Mouse (Mus musculus): ENCODE measurements at regions not wholly inside any gene's neighbourhood (a gene's known extent, or its start where the extent isn't known, plus 50 kb on each side); places are given as distances from the start of the nearest gene placed in this dataset.

DNA sequence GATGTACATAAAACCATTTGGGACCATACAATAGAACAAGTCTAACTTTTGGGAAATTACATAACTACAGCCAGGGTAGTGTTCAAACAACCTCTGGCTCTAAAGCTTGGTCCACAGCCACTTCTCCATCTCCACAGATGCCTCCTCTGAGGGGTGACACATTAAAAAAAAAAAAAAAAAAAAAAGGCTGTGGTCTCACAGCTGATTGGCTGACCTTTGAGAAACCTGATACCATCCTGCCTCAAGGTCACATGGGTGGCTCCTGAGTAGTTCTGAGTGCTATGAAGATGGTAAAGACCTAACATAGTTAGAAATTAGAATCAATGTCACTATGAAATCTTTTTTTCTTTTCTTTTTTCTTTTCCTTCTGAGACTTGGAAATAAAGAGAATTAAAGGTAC lies 102.4 kb downstream of the Tmem182 start:
- H3K9me3 ChIP-seq (ENCODE audit: low read length): no peaks in the 10 kb centered on the region
- no peaks in the 10 kb centered on the region for H3K4me1 ChIP-seq (ENCODE audit: insufficient read depth, low read length)
- no peak overlapping the region for H3K4me3 ChIP-seq (ENCODE audit: low read length)
- no peak overlapping the region for H3K9ac ChIP-seq (replicated peaks; ENCODE audit: low read length)
- H3K27ac ChIP-seq (ENCODE audit: low read length): no peak overlapping the region
- H3K36me3 ChIP-seq (ENCODE audit: insufficient read depth, low read length): no peaks in the 10 kb centered on the region
- no peaks in the 10 kb centered on the region for H3K27me3 ChIP-seq (ENCODE audit: insufficient read depth, low read length)
- no peak overlapping the region for H3K4me2 ChIP-seq (replicated peaks; ENCODE audit: low read depth, low read length)
- no peak for ATAC-seq (ENCODE audit: low FRiP score, low TSS enrichment)

DNA sequence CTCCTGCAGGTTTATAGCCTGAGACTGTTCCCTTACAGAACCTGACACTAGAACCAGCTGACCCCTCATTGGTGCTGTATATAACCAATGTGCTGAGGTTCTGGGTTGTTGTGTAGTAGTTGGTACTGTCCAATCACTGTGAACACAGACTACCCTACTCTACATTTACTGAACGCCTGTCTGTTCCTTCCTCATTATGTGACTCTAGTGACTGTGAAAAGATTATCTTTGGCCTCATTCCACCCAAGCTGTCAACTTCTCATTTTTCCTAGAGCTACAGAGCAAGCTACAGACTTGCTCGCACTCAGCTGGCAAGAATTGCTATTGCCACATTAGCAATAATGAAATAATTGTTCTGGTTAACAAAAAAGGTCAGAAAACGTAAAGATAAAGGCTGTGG lies 108.2 kb downstream of the Tmem182 start:
- Histone ChIP-seq H3K4me3 (ENCODE audit: low read length) (no peak overlapping the region), H3K36me3 (ENCODE audit: insufficient read depth, low read length) (no peaks in the 10 kb centered on the region), H3K9ac (replicated peaks; ENCODE audit: low read length) (no peak overlapping the region), H3K9me3 (ENCODE audit: low read length) (no peaks in the 10 kb centered on the region), H3K27me3 (ENCODE audit: insufficient read depth, low read length) (no peaks in the 10 kb centered on the region), H3K27ac (ENCODE audit: low read length) (no peak overlapping the region), H3K4me1 (ENCODE audit: insufficient read depth, low read length) (no peaks in the 10 kb centered on the region), H3K4me2 (replicated peaks; ENCODE audit: low read depth, low read length) (no peak overlapping the region)
- no peak for ATAC-seq (ENCODE audit: low FRiP score, low TSS enrichment)
- WGBS: 64% methylated on average over 3 of the region's 3 CpGs

DNA sequence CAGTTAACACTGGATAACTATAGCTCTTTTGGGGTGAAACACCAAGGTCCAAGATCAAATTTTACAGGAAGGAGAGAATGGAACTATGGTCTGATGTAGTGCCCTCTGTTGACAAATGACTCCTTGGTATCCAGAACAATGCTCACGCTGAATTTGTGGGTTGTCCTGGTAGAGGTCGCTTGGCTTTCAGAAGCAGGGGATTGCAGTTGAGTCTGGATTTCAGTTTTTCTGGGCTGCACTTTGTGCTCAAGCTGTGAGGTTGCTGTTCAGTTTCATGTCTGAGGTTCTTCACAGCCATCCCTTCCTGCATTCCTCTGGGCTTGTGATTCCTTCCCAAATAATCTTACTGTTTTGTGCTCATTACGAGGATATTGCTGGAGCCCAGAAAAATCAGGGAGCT lies 118.9 kb downstream of the Tmem182 start:
- Histone ChIP-seq H3K27me3 (ENCODE audit: insufficient read depth, low read length) (no peaks in the 10 kb centered on the region), H3K4me2 (replicated peaks; ENCODE audit: low read depth, low read length) (peak overlapping the region; percentile 13; the same call in 1 of the 2 replicates), H3K9ac (replicated peaks; ENCODE audit: low read length) (no peak overlapping the region), H3K9me3 (ENCODE audit: low read length) (no peaks in the 10 kb centered on the region), H3K4me3 (ENCODE audit: low read length) (no peak overlapping the region), H3K27ac (ENCODE audit: low read length) (peak overlapping the region; percentile 86), H3K4me1 (ENCODE audit: insufficient read depth, low read length) (0 out of 2 replicates have a peak, but pooled peaks cover 4% of the 10 kb centered on the region), H3K36me3 (ENCODE audit: insufficient read depth, low read length) (no peaks in the 10 kb centered on the region)
- ATAC-seq (ENCODE audit: low FRiP score, low TSS enrichment): no peak
- WGBS: 62% methylated on average over 3 of the region's 3 CpGs

DNA sequence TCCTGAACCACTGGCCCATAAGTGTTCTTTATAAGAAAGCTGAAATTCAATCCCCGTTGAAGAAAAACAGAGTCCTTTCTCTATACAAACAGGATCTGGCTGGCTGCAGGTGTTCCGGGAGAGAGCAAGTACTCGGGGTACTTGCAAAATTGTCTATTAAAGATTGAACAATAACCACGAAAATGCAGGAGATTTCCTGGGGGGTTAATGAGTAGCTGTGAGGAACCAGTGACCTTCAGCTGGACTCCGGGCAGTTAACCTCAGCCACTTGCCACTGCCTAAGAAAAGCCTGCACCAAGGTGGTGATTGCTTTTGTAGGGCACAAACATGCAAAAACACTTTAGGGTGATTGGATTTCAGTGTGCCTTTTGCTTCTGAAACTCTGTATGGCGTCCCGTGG lies 119.4 kb downstream of the Tmem182 start:
- peak; percentile 86 for ATAC-seq (ENCODE audit: low FRiP score, low TSS enrichment)
- no peak overlapping the region for H3K4me3 ChIP-seq (ENCODE audit: low read length)
- no peak overlapping the region for H3K9ac ChIP-seq (replicated peaks; ENCODE audit: low read length)
- no peaks in the 10 kb centered on the region for H3K36me3 ChIP-seq (ENCODE audit: insufficient read depth, low read length)
- H3K4me1 ChIP-seq (ENCODE audit: insufficient read depth, low read length): 0 out of 2 replicates have a peak, but pooled peaks cover 4% of the 10 kb centered on the region
- no peaks in the 10 kb centered on the region for H3K9me3 ChIP-seq (ENCODE audit: low read length)
- 23% methylated on average over 7 of the region's 7 CpGs for WGBS
- peak overlapping the region; percentile 13 for H3K4me2 ChIP-seq (replicated peaks; ENCODE audit: low read depth, low read length)
- no peaks in the 10 kb centered on the region for H3K27me3 ChIP-seq (ENCODE audit: insufficient read depth, low read length)
- H3K27ac ChIP-seq (ENCODE audit: low read length): peak overlapping the region; percentile 86

DNA sequence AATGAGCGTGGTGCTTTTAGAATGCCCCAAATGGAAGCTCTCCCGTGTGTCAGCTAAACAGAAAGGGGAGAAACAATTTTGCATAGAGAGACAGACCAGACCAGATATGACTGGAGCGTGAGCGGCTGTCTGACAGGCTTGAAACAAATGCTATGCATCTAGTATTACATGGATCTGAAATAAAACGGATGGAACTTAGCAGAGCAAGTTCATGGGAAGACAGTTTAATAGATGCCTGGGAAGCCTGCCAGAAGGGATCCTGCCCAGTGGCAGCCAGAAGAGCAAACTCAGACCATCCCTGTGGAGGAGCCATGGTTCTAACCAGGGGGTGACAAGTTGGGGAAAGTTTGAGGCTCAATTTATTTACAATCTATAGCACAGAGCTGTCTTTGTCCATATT lies 126.0 kb downstream of the Tmem182 start:
- Histone ChIP-seq H3K36me3 (ENCODE audit: insufficient read depth, low read length) (no peaks in the 10 kb centered on the region), H3K27ac (ENCODE audit: low read length) (no peak overlapping the region), H3K9ac (replicated peaks; ENCODE audit: low read length) (no peak overlapping the region), H3K4me1 (ENCODE audit: insufficient read depth, low read length) (no peaks in the 10 kb centered on the region), H3K4me2 (replicated peaks; ENCODE audit: low read depth, low read length) (no peak overlapping the region), H3K4me3 (ENCODE audit: low read length) (no peak overlapping the region), H3K27me3 (ENCODE audit: insufficient read depth, low read length) (no peaks in the 10 kb centered on the region), H3K9me3 (ENCODE audit: low read length) (no peaks in the 10 kb centered on the region)
- 43% methylated on average over 5 of the region's 5 CpGs for WGBS
- peak; percentile 65 for ATAC-seq (ENCODE audit: low FRiP score, low TSS enrichment)

DNA sequence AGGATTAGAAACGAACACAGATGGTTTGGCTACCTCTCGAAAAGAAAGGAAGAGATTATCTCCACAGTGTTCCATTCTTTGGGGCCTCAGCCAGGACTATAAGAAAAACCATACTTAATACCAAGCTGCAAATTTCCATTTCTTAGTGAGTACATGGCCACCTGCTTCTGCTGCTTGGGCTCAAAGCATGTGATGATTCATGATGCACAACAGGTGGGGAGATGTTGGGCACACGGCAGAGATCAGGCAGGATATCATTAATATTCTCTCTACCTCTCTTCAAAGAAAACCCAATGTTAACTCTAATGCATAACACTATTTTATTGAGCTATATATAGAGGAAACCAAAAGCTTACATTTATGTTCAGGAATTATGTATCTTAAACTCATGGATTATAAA lies 131.3 kb downstream of the Tmem182 start:
- H3K4me1 ChIP-seq (ENCODE audit: insufficient read depth, low read length): no peaks in the 10 kb centered on the region
- H3K36me3 ChIP-seq (ENCODE audit: insufficient read depth, low read length): no peaks in the 10 kb centered on the region
- H3K4me3 ChIP-seq (ENCODE audit: low read length): no peak overlapping the region
- no peak for ATAC-seq (ENCODE audit: low FRiP score, low TSS enrichment)
- no peak overlapping the region for H3K4me2 ChIP-seq (replicated peaks; ENCODE audit: low read depth, low read length)
- no peaks in the 10 kb centered on the region for H3K9me3 ChIP-seq (ENCODE audit: low read length)
- H3K9ac ChIP-seq (replicated peaks; ENCODE audit: low read length): no peak overlapping the region
- H3K27me3 ChIP-seq (ENCODE audit: insufficient read depth, low read length): no peaks in the 10 kb centered on the region
- 89% methylated on average over 3 of the region's 3 CpGs for WGBS
- H3K27ac ChIP-seq (ENCODE audit: low read length): no peak overlapping the region

DNA sequence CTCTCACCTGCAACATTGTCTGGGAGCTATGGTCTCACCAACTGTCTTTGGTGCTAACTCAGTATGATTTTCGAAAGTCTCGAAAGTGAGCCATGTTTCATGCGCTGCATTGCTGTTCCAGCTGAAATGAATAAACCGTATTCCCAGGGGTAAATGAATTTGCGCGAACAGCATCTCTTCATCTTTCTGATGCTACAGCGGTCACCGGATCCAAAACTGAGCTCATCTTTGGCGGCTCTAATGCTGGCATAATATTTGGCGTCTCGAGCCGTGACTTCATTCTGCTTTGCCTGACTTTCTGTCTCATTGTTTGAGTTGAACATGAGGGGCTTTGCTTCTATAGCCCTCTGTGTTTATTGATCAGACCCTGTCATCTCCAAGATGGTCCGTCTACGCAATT lies 137.3 kb downstream of the Tmem182 start:
- no peak overlapping the region for H3K4me3 ChIP-seq (ENCODE audit: low read length)
- H3K4me2 ChIP-seq (replicated peaks; ENCODE audit: low read depth, low read length): no peak overlapping the region
- H3K9me3 ChIP-seq (ENCODE audit: low read length): no peaks in the 10 kb centered on the region
- WGBS: 93% methylated on average over 14 of the region's 14 CpGs
- H3K27me3 ChIP-seq (ENCODE audit: insufficient read depth, low read length): no peaks in the 10 kb centered on the region
- no peaks in the 10 kb centered on the region for H3K36me3 ChIP-seq (ENCODE audit: insufficient read depth, low read length)
- no peak overlapping the region for H3K27ac ChIP-seq (ENCODE audit: low read length)
- H3K9ac ChIP-seq (replicated peaks; ENCODE audit: low read length): no peak overlapping the region
- ATAC-seq (ENCODE audit: low FRiP score, low TSS enrichment): no peak
- H3K4me1 ChIP-seq (ENCODE audit: insufficient read depth, low read length): no peaks in the 10 kb centered on the region

DNA sequence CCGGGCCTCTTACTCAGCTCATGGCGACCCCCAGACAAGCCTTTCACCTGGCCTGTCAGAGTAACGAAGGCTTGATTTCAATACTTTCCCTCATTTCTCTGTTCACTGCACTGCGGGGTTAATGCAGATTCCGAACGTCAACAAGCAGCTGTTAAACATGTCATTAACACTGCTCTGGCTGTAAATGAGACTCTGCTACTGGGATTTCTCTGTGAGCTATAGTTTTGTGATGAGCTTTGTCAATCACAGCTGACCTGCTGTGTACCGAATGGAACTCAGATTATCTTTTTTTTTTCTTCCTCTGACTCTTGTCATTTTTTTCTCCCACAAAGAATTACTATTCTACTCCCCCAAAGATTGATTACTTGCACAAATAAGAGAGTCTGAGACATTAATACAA lies 137.8 kb downstream of the Tmem182 start:
- 43% methylated on average over 7 of the region's 7 CpGs for WGBS
- Histone ChIP-seq H3K9ac (replicated peaks; ENCODE audit: low read length) (no peak overlapping the region), H3K27ac (ENCODE audit: low read length) (no peak overlapping the region), H3K4me2 (replicated peaks; ENCODE audit: low read depth, low read length) (no peak overlapping the region), H3K4me3 (ENCODE audit: low read length) (no peak overlapping the region), H3K27me3 (ENCODE audit: insufficient read depth, low read length) (no peaks in the 10 kb centered on the region), H3K4me1 (ENCODE audit: insufficient read depth, low read length) (no peaks in the 10 kb centered on the region), H3K9me3 (ENCODE audit: low read length) (no peaks in the 10 kb centered on the region), H3K36me3 (ENCODE audit: insufficient read depth, low read length) (no peaks in the 10 kb centered on the region)
- ATAC-seq (ENCODE audit: low FRiP score, low TSS enrichment): no peak

DNA sequence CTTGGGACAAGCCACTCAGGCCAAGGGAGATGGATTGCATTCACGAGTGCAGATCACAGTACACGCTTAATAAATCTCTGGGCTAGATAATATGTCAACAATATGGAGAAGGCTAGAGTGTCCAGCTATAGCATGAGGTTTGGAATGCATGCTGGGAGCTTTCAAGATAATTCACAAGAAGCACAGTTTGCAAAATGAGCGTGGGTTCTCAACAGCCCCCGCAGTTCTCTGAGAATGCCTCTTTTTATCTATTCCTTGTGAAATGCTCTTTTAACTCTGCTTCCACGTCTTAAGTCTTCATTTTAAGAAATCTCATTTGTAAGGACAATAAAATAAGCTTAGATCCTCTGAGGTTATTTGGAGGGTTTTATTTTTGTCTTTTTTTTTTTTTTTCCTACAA lies 145.2 kb downstream of the Tmem182 start:
- ATAC-seq (ENCODE audit: low FRiP score, low TSS enrichment): no peak
- no peak overlapping the region for H3K4me2 ChIP-seq (replicated peaks; ENCODE audit: low read depth, low read length)
- no peaks in the 10 kb centered on the region for H3K9me3 ChIP-seq (ENCODE audit: low read length)
- H3K4me3 ChIP-seq (ENCODE audit: low read length): no peak overlapping the region
- 66% methylated on average over 5 of the region's 5 CpGs for WGBS
- no peaks in the 10 kb centered on the region for H3K4me1 ChIP-seq (ENCODE audit: insufficient read depth, low read length)
- no peaks in the 10 kb centered on the region for H3K27me3 ChIP-seq (ENCODE audit: insufficient read depth, low read length)
- no peaks in the 10 kb centered on the region for H3K36me3 ChIP-seq (ENCODE audit: insufficient read depth, low read length)
- H3K9ac ChIP-seq (replicated peaks; ENCODE audit: low read length): no peak overlapping the region
- H3K27ac ChIP-seq (ENCODE audit: low read length): no peak overlapping the region

DNA sequence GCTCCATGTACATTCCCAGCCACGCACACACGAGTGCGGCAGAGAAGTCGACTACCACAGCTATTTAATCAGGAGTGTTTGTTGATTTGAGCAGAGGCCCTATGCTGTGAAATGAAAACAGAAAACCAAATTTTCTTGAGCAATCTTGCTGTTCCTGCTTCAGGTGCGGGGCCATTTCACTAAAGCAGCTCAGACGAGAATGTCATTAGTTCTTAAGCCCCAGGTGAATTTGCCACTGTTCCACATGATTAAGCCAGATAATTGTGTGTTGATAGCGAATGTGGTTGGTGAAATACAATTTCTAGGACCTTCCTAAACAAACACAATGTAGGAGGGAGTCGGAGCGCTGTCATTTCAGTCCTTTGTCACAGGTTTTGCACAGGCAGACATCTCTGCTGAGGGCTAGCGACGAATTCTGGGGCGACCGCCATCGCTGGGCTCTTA lies 149.3 kb downstream of the Tmem182 start:
- Histone ChIP-seq H3K4me1 (ENCODE audit: insufficient read depth, low read length) (no peaks in the 10 kb centered on the region), H3K4me3 (ENCODE audit: low read length) (no peak overlapping the region), H3K27ac (ENCODE audit: low read length) (no peak overlapping the region), H3K36me3 (ENCODE audit: insufficient read depth, low read length) (no peaks in the 10 kb centered on the region), H3K27me3 (ENCODE audit: insufficient read depth, low read length) (no peaks in the 10 kb centered on the region), H3K9me3 (ENCODE audit: low read length) (no peaks in the 10 kb centered on the region), H3K4me2 (replicated peaks; ENCODE audit: low read depth, low read length) (peak overlapping the region; percentile 23), H3K9ac (replicated peaks; ENCODE audit: low read length) (no peak overlapping the region)
- 69% methylated on average over 14 of the region's 14 CpGs for WGBS
- ATAC-seq (ENCODE audit: low FRiP score, low TSS enrichment): no peak
